Mouse (Mus musculus) hematopoietic multipotent progenitor cell, adult 10-12 weeks (in vitro differentiated cells): ENCODE data around the gene Mettl21e. TPM values are rescaled to one million over a fixed set of nuclear protein-coding genes. Genes with fewer than 3 reads are reported as not detected.

Source experiments
- polyA plus RNA-seq: library from polyadenylated mRNA; stranded (reverse); fragments of >175 nt; gene quantifications from 2 replicates; pipeline ENCODE4 v1.2.3, GENCODE M21; 2012; ENCODE audit warnings: low replicate concordance

The Mettl21e gene
- not detected in 2 replicates for polyA plus RNA-seq

DNA sequence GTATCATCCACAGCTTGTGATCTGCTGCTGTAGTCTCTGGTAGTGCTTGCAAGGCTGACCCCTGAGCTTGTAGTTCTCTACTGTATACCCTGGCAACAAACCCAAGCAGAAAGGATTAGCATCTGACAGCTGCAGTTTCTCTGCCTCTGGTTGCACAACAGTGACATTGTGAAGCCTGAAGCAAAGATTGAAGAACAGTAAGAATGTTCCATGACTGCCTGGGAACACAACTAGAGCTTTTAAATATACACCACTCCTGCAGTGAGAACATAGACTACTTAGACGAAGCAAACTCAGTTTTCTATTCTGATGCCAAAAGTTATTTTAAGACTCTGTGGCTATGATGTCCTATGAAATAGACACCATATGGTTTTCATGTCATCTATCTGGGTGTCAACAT, at the start of gene Mettl21e:
Mettl21e (minus strand) TSS at position 86 of the 400 bp plus-strand sequence.

Other genes with a start within 250 kb of the Mettl21e start
- not detected in 2 replicates for gene Mettl21c, start 198.9 kb downstream of the Mettl21e start, polyA plus RNA-seq
- gene Gm8251, start 157.0 kb downstream of the Mettl21e start, polyA plus RNA-seq = 0.06 and 0.07 TPM in 2 replicates
- gene Tex30, start 116.5 kb downstream of the Mettl21e start, polyA plus RNA-seq = 3.3 and 4.5 TPM in 2 replicates
- gene Kdelc1, start 100.2 kb downstream of the Mettl21e start, polyA plus RNA-seq = 0.72 and 1.7 TPM in 2 replicates
- 2.5 and 3.5 TPM in 2 replicates for gene Bivm, start 100.0 kb downstream of the Mettl21e start, polyA plus RNA-seq
- gene Ercc5, start 71.2 kb downstream of the Mettl21e start, polyA plus RNA-seq = 4.1 and 4.6 TPM in 2 replicates